Mouse (Mus musculus) embryonic facial prominence, embryonic 14.5 days (tissue): ENCODE results near the gene Sfxn3. TPM values are rescaled to one million over a fixed set of nuclear protein-coding genes. Genes with fewer than 3 reads are reported as not detected.

Experiments
- polyA plus RNA-seq: library from polyadenylated mRNA; unstranded; fragments of >200 nt; fragmentation: Nextera tagmentation; extraction: Ambion mirVana; gene quantifications from 2 replicates; pipeline ENCODE4 v1.2.1, GENCODE M21; 2014

The Sfxn3 gene
- polyA plus RNA-seq, 1 experiment from 2014 or later, result 31.1 TPM

Other genes starting within 250 kb of the Sfxn3 start
- 38.4 and 41.8 TPM in 2 replicates for gene Slf2, start 116.4 kb upstream of the Sfxn3 start, polyA plus RNA-seq
- 2.9 and 4.3 TPM in 2 replicates for gene Sema4g, start 58.4 kb upstream of the Sfxn3 start, polyA plus RNA-seq
- 10.5 and 11.2 TPM in 2 replicates for gene Twnk, start 41.8 kb upstream of the Sfxn3 start, polyA plus RNA-seq
- 47.4 and 49.2 TPM in 2 replicates for gene Mrpl43, start 41.1 kb upstream of the Sfxn3 start, polyA plus RNA-seq
- gene Lzts2, start 33.1 kb upstream of the Sfxn3 start, polyA plus RNA-seq, result 51.2 and 56.1 TPM in 2 replicates
- gene Pdzd7, start 1.8 kb upstream of the Sfxn3 start, polyA plus RNA-seq, result 0.32 and 0.67 TPM in 2 replicates
- gene Kazald1, start 27.7 kb downstream of the Sfxn3 start, polyA plus RNA-seq, result 51.5 and 64.9 TPM in 2 replicates
- 1.7 and 1.9 TPM in 2 replicates for gene Tlx1, start 103.2 kb downstream of the Sfxn3 start, polyA plus RNA-seq
- gene Lbx1, start 188.3 kb downstream of the Sfxn3 start, polyA plus RNA-seq, result 1.6 and 2.0 TPM in 2 replicates